Mouse (Mus musculus) CH12.LX (cell line): ENCODE data around the gene Ackr4. TPM values are rescaled to one million over a fixed set of nuclear protein-coding genes. Genes with fewer than 3 reads are reported as not detected.
A peak's percentile ranks its signal among the peaks of the same experiment; 100 is the strongest.

ENCODE experiments used
- DNase-seq: peaks from one replicate; pipeline ENCODE4 v3.0.0-alpha.2; 2013; ENCODE audit errors: extremely low read depth
- H3K27ac ChIP-seq: 2 replicates; pipeline ENCODE4 v1.5.1; 2012; ENCODE audit warnings: low read depth, mild to moderate bottlenecking, control low read depth, moderate library complexity; ENCODE audit not compliant: insufficient read depth
- H3K27me3 ChIP-seq: replicated peaks from 2 replicates; pipeline ENCODE3; 2012; ENCODE audit warnings: inconsistent platforms
- H3K36me3 ChIP-seq, 2 experiments: replicated peaks in 1 of 2; 2 replicates each; pipeline versions ENCODE3 to v1.6.1; 2012; ENCODE audit warnings: inconsistent platforms in 1 of 2, low read length in 1 of 2, mild to moderate bottlenecking in 1 of 2, mixed read lengths in 1 of 2, moderate library complexity in 1 of 2; ENCODE audit not compliant: control insufficient read depth in 1 of 2, insufficient read depth in 1 of 2
- H3K4me1 ChIP-seq, 2 experiments: 2 replicates each; pipeline ENCODE4 v1.6.1; 2012; ENCODE audit warnings: inconsistent platforms in 1 of 2, moderate library complexity in 1 of 2; ENCODE audit not compliant: insufficient read depth in 2 of 2, control insufficient read depth in 1 of 2
- H3K4me2 ChIP-seq: 2 replicates; pipeline ENCODE4 v1.6.1; 2012; ENCODE audit warnings: low read depth, mild to moderate bottlenecking, control low read depth; ENCODE audit not compliant: poor library complexity, insufficient read depth, severe bottlenecking
- H3K4me3 ChIP-seq, 3 experiments: fragments of 150-350 bp in 1 of 3; sonication (generic) in 1 of 3; replicated peaks in 1 of 3; 2 replicates each; pipeline versions ENCODE3 to v1.5.1; 2011 to 2012; ENCODE audit warnings: low read depth in 2 of 3, low read length in 2 of 3, mild to moderate bottlenecking in 2 of 3, moderate library complexity in 2 of 3, control low read depth in 1 of 3, improper control_type of control experiment in 1 of 3, inconsistent platforms in 1 of 3, mixed read lengths in 1 of 3; ENCODE audit not compliant: poor library complexity in 1 of 3
- H3K79me2 ChIP-seq: replicated peaks from 2 replicates; pipeline ENCODE4 v1.6.1; 2012; ENCODE audit warnings: mild to moderate bottlenecking, moderate library complexity; ENCODE audit not compliant: control insufficient read depth, poor library complexity, insufficient read depth, severe bottlenecking; ENCODE audit errors: extremely low read depth
- H3K9ac ChIP-seq: 2 replicates; pipeline ENCODE4 v1.6.1; 2012; ENCODE audit warnings: low read depth, mild to moderate bottlenecking, control low read depth, moderate library complexity; ENCODE audit not compliant: insufficient read depth
- H3K9me3 ChIP-seq: replicated peaks from 2 replicates; pipeline ENCODE3; 2012; ENCODE audit warnings: low read length, inconsistent platforms, mixed read lengths
- BHLHE40 ChIP-seq: IDR thresholded peaks from 2 replicates; pipeline ENCODE4 v1.6.1; 2011; ENCODE audit warnings: mild to moderate bottlenecking, low read depth, low read length, improper control_type of control experiment
- CHD1 ChIP-seq: IDR thresholded peaks from 2 replicates; pipeline ENCODE4 v1.6.1; 2012; ENCODE audit warnings: low read depth, low read length, improper control_type of control experiment, inconsistent platforms
- CTCF ChIP-seq, 2 experiments: IDR thresholded peaks in 1 of 2; conservative IDR thresholded peaks in 1 of 2; 2 replicates each; pipeline ENCODE4 v1.5.1; 2011 to 2012; ENCODE audit warnings: low read depth in 2 of 2, low read length in 2 of 2, improper control_type of control experiment in 1 of 2, inconsistent platforms in 1 of 2, mild to moderate bottlenecking in 1 of 2, moderate library complexity in 1 of 2
- ELF1 ChIP-seq: IDR thresholded peaks from 2 replicates; pipeline ENCODE4 v1.6.1; 2014; ENCODE audit warnings: low read depth, mild to moderate bottlenecking, inconsistent platforms, low read length, improper control_type of control experiment
- EP300 ChIP-seq: IDR thresholded peaks from 2 replicates; pipeline ENCODE4 v1.6.1; 2011; ENCODE audit warnings: low read length, improper control_type of control experiment
- JUN ChIP-seq: IDR thresholded peaks from 2 replicates; pipeline ENCODE4 v1.6.1; 2011; ENCODE audit warnings: low read depth, mild to moderate bottlenecking, low read length, improper control_type of control experiment, moderate library complexity; ENCODE audit not compliant: insufficient read depth
- KAT2A ChIP-seq: IDR thresholded peaks from 2 replicates; pipeline ENCODE4 v1.6.1; 2012; ENCODE audit warnings: low read length, improper control_type of control experiment, inconsistent platforms; ENCODE audit not compliant: insufficient replicate concordance
- MAFK ChIP-seq: IDR thresholded peaks from 2 replicates; pipeline ENCODE4 v1.6.1; 2011; ENCODE audit warnings: low read length, improper control_type of control experiment; ENCODE audit not compliant: insufficient replicate concordance
- MAX ChIP-seq: IDR thresholded peaks from 2 replicates; pipeline ENCODE4 v1.6.1; 2011; ENCODE audit warnings: low read length, improper control_type of control experiment
- MEF2A ChIP-seq: IDR thresholded peaks from 2 replicates; pipeline ENCODE4 v1.6.1; 2014; ENCODE audit warnings: low read depth, mild to moderate bottlenecking, inconsistent platforms, low read length, improper control_type of control experiment, borderline replicate concordance
- MYC ChIP-seq: IDR thresholded peaks from 2 replicates; pipeline ENCODE4 v1.6.1; 2011; ENCODE audit warnings: low read depth, mild to moderate bottlenecking, improper control_type of control experiment, low read length
- NRF1 ChIP-seq: IDR thresholded peaks from 2 replicates; pipeline ENCODE4 v1.6.1; 2014; ENCODE audit warnings: low read depth, mild to moderate bottlenecking, inconsistent platforms, low read length, improper control_type of control experiment, moderate library complexity
- RAD21 ChIP-seq: IDR thresholded peaks from 2 replicates; pipeline ENCODE4 v1.6.1; 2011; ENCODE audit warnings: low read depth, mild to moderate bottlenecking, low read length, improper control_type of control experiment, moderate library complexity
- RCOR1 ChIP-seq: conservative IDR thresholded peaks from 2 replicates; pipeline ENCODE4 v1.6.1; 2012; ENCODE audit warnings: low read depth, mild to moderate bottlenecking, inconsistent platforms, low read length, improper control_type of control experiment
- SMC3 ChIP-seq: IDR thresholded peaks from 2 replicates; pipeline ENCODE4 v1.6.1; 2011; ENCODE audit warnings: low read depth, low read length, improper control_type of control experiment
- TCF12 ChIP-seq: IDR thresholded peaks from 2 replicates; pipeline ENCODE4 v1.6.1; 2014; ENCODE audit warnings: low read depth, mild to moderate bottlenecking, inconsistent platforms, low read length, improper control_type of control experiment
- UBTF ChIP-seq: IDR thresholded peaks from 2 replicates; pipeline ENCODE4 v1.6.1; 2012; ENCODE audit warnings: low read depth, mild to moderate bottlenecking, inconsistent platforms, low read length, improper control_type of control experiment, moderate library complexity
- USF2 ChIP-seq: conservative IDR thresholded peaks from 2 replicates; pipeline ENCODE4 v1.6.1; 2011; ENCODE audit warnings: low read depth, low read length, improper control_type of control experiment
- ZKSCAN1 ChIP-seq: IDR thresholded peaks from 2 replicates; pipeline ENCODE4 v1.6.1; 2012; ENCODE audit warnings: low read depth, inconsistent platforms, low read length, improper control_type of control experiment, borderline replicate concordance
- ZNF384 ChIP-seq: IDR thresholded peaks from 2 replicates; pipeline ENCODE4 v1.6.1; 2012; ENCODE audit warnings: low read depth, low read length, improper control_type of control experiment, inconsistent platforms
- dilution Hi-C: fragments of 300-500 bp; cut with MboI; formaldehyde crosslinking; loops from 2 replicates; pipeline ENCODE4 v1.14.3; 2020; ENCODE audit warnings: low sequenced_read_pairs; ENCODE audit not compliant: extremely low pct_unique_long_range_greater_than_20kb, extremely low pct_ligation_motif_present
- in situ Hi-C: fragments of 300-500 bp; cut with MboI; formaldehyde crosslinking; loops from 3 replicates; pipeline ENCODE4 v1.14.3; 2019; ENCODE audit warnings: low sequenced_read_pairs, low pct_ligation_motif_present, low pct_unique_long_range_greater_than_20kb, mixed read lengths
- polyA plus RNA-seq: library from polyadenylated mRNA; unstranded; fragments of >175 nt; gene quantifications from 2 replicates; pipeline ENCODE4 v1.2.1, GENCODE M21; 2012; ENCODE audit warnings: low read depth; ENCODE audit not compliant: insufficient read length
- total RNA-seq, 2 experiments: library from RNA; depleted of rRNA; stranded (reverse); fragments of 300-350 nt in 1 of 2; fragments of >200 nt in 1 of 2; gene quantifications; 2 replicates each; pipeline ENCODE4 v1.2.3; 2012 to 2014

The Ackr4 gene
- total and polyA plus RNA-seq, 3 experiments: 0.17 to 0.39 (median 0.33) TPM

DNA sequence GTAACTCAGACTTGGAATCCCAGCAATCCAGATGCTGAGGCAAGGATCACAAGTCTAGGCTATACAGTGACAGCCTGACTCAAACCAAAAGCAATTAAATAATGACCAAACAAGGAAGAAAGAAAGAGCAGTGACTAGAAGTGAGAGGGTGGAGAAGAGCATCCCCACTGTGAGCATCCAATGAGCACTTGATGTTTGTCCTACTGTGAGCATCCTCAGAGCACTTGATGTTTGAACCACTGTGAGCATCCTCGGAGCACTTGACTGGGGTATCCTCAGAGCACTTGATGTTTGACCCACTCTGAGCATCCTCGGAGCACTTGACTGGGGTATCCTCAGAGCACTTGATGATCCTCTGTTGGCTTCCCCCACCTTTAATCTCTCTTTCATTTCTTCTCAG is 21.7 kb downstream of the Ackr4 start:
- H3K9ac ChIP-seq: no peak overlapping the region
- dilution Hi-C loops: no loop called here

DNA sequence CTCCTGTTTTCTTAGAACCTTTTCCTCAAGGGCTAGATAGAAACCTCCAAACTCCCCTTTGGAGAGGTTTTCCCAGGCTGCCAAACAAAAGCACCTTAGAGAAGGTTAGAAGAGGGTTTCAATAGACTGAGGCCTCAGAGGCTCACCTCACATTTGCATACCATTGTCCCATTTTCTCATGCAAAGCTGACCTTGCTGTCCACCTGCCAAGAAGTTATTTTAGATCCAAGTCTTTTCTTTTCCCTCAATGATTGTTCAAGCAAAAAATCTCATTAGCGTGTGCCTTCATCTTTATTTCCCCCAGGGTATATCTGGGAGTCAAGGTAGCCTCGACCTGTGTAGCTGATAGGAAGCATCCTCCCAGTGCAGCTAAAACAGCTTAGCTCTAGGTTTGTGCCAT is 23.8 kb downstream of the Ackr4 start:
- dilution Hi-C loops: no loop called here
- peak; percentile 30 for DNase-seq
- Histone ChIP-seq H3K4me3 (no peak overlapping the region), H3K27ac (no peak overlapping the region), H3K9me3 (no peaks in the 10 kb centered on the region), H3K4me1 (peaks cover 17 to 67% of the 10 kb centered on the region in 2 experiments), H3K9ac (no peak overlapping the region), H3K36me3 (peaks cover 0 to 8% of the 10 kb centered on the region in 2 experiments), H3K4me2 (peak overlapping the region; percentile 41; the same call in 1 of the 2 replicates), H3K79me2 (no peaks in the 10 kb centered on the region), H3K27me3 (no peaks in the 10 kb centered on the region)
- in situ Hi-C loops: no loop called here
- no peak for TF ChIP-seq ZKSCAN1
- TF ChIP-seq MAFK: 0 out of 2 replicates have a peak, but pooled peaks have one; percentile 54
- TF ChIP-seq TCF12: 0 out of 2 replicates have a peak, but pooled peaks have one; percentile 23
- 0 out of 2 replicates have a peak, but pooled peaks have one; percentile 40 for TF ChIP-seq EP300
- no peak for TF ChIP-seq CTCF (conservative IDR thresholded peaks at IDR 0.05 in 1 of 2, IDR thresholded peaks at IDR 0.05 in 1 of 2; ENCODE audit: low read depth in 2 of 2, low read length in 2 of 2)
- TF ChIP-seq ZNF384: 0 out of 2 replicates have a peak, but pooled peaks have one; percentile 26
- TF ChIP-seq CHD1: no peak
- TF ChIP-seq UBTF: no peak
- peak; percentile 54 for TF ChIP-seq BHLHE40
- TF ChIP-seq SMC3: no peak
- TF ChIP-seq RCOR1: 0 out of 2 replicates have a peak, but pooled peaks have one; percentile 34
- peak; percentile 59; the same call in 1 of the 2 replicates for TF ChIP-seq MEF2A
- TF ChIP-seq USF2: no peak

More for the DNA sequence above, 21.7 kb downstream of the Ackr4 start:
- Histone ChIP-seq H3K36me3 (no peaks in the 10 kb centered on the region), H3K4me1 (peaks cover 15 to 47% of the 10 kb centered on the region in 2 experiments), H3K4me3 (no peak overlapping the region), H3K9me3 (no peaks in the 10 kb centered on the region), H3K27me3 (no peaks in the 10 kb centered on the region), H3K79me2 (no peaks in the 10 kb centered on the region), H3K4me2 (no peak overlapping the region), H3K27ac (no peak overlapping the region)
- in situ Hi-C loops: no loop called here
- TF ChIP-seq ELF1 (no peak), TCF12 (no peak), KAT2A (no peak), MAFK (no peak), NRF1 (no peak), CHD1 (no peak), RAD21 (no peak), JUN (no peak), MYC (no peak), UBTF (no peak), MAX (no peak)
- DNase-seq: no peak
